Mouse (Mus musculus) forebrain, embryonic 16.5 days (tissue): Measurements from ENCODE around the gene Itpkb. TPM values are rescaled to one million over a fixed set of nuclear protein-coding genes. Genes with fewer than 3 reads are reported as not detected.
A peak's percentile ranks its signal among the peaks of the same experiment; 100 is the strongest.

ENCODE experiments used
- ATAC-seq: fragments of 200-750 bp; cut with Nextera tagmentation; 2 replicates; pipeline ENCODE4 v1.8.0; 2017; ENCODE audit warnings: mild to moderate bottlenecking, moderate library complexity
- H3K27ac ChIP-seq: fragments of 300-500 bp; sonication (generic); 2 replicates; pipeline ENCODE4 v1.5.1; 2014; ENCODE audit warnings: low read length, control low read depth
- H3K27me3 ChIP-seq: fragments of 300-500 bp; sonication (generic); replicated peaks from 2 replicates; pipeline ENCODE4 v1.6.1; 2014; ENCODE audit warnings: low read length; ENCODE audit not compliant: control insufficient read depth, insufficient read depth
- H3K36me3 ChIP-seq: fragments of 300-500 bp; sonication (generic); 2 replicates; pipeline ENCODE4 v1.6.1; 2014; ENCODE audit not compliant: control insufficient read depth, insufficient read depth
- H3K4me1 ChIP-seq: fragments of 300-500 bp; sonication (generic); replicated peaks from 2 replicates; pipeline ENCODE4 v1.6.1; 2014; ENCODE audit warnings: low read length; ENCODE audit not compliant: control insufficient read depth, insufficient read depth
- H3K4me2 ChIP-seq: fragments of 300-500 bp; sonication (generic); 2 replicates; pipeline ENCODE4 v1.6.1; 2014; ENCODE audit warnings: mild to moderate bottlenecking, low read length, control low read depth
- H3K4me3 ChIP-seq: fragments of 300-500 bp; sonication (generic); replicated peaks from 2 replicates; pipeline ENCODE4 v1.5.1; 2014; ENCODE audit warnings: mild to moderate bottlenecking, low read length, control low read depth
- H3K9ac ChIP-seq: fragments of 300-500 bp; sonication (generic); replicated peaks from 2 replicates; pipeline ENCODE4 v1.6.1; 2014; ENCODE audit warnings: low read depth, low read length, control low read depth
- H3K9me3 ChIP-seq: fragments of 300-500 bp; sonication (generic); 2 replicates; pipeline ENCODE4 v1.6.1; 2016; ENCODE audit warnings: low read length; ENCODE audit not compliant: control insufficient read depth
- WGBS: fragments of 180-500 bp; shearing (Covaris S2); extraction: QIAGEN DNeasy Blood & Tissue Kit; methylation state at CpG from one replicate; pipeline ENCODE4 v1.1.7; 2014; 5-methylcytosine and 5-hydroxymethylcytosine counted together
- polyA plus RNA-seq: library from polyadenylated mRNA; unstranded; fragments of >200 nt; fragmentation: Nextera tagmentation; extraction: Ambion mirVana; gene quantifications from 2 replicates; pipeline ENCODE4 v1.2.1, GENCODE M21; 2015

Itpkb gene
- polyA plus RNA-seq, 1 experiment from 2014 or later: 2.4 TPM

DNA sequence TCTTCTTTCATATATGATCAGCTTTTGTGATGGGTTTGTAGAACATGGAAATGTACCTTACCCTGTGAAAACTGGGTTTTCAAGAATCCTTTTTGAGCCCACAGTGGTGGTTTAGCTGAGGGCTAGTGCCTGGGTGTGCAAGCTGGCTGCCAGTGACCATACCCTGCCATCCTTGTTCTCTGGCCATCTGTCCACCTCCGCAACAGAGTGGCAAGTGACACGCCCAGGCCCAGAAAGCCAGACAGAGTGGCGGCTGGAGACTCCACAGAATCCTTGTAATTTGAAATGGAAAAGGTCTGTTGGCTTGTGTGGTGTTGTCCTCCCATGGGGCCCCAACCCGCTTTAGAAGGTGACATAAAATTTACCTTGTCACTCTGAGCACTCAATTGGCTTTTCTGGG lies 31.9 kb downstream of the Itpkb start:
- H3K4me2 ChIP-seq: no peak overlapping the region
- H3K36me3 ChIP-seq: no peaks in the 10 kb centered on the region
- H3K9ac ChIP-seq: no peak overlapping the region
- no peak for ATAC-seq
- no peak overlapping the region for H3K4me3 ChIP-seq
- H3K27ac ChIP-seq: no peak overlapping the region
- H3K27me3 ChIP-seq: no peaks in the 10 kb centered on the region
- H3K4me1 ChIP-seq: peaks cover 24% of the 10 kb centered on the region
- WGBS: 92% methylated on average over 4 of the region's 4 CpGs
- no peaks in the 10 kb centered on the region for H3K9me3 ChIP-seq

- no peak for ATAC-seq
Observed at GRCm38 (mm10) chr1:180362844-180363243, 32.6 kb downstream of the Itpkb start.

DNA sequence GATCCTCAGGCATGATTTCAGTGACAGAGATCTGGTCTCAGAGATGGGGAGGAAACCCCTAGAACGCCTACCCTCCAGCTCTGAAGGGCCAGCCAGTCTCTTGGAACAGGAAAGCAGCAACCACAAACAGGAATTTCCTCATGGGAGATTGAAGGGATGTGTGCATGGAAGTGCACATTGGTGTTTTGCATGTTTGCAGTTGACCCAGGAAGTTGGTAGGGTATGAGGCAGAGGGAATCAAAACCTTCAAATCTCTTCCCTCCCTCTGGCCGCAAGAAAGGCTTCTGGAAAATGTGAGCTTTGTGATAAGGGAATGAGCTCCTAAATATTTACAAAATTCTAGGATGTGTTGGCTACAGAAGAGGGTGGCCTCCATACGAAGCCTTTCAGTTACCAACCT lies 33.0 kb downstream of the Itpkb start:
- no peak overlapping the region for H3K4me3 ChIP-seq
- no peak overlapping the region for H3K9ac ChIP-seq
- no peaks in the 10 kb centered on the region for H3K9me3 ChIP-seq
- H3K4me2 ChIP-seq: no peak overlapping the region
- no peak for ATAC-seq
- H3K4me1 ChIP-seq: peaks cover 34% of the 10 kb centered on the region
- 89% methylated on average over 3 of the region's 3 CpGs for WGBS
- H3K27ac ChIP-seq: no peak overlapping the region
- no peaks in the 10 kb centered on the region for H3K36me3 ChIP-seq
- H3K27me3 ChIP-seq: no peaks in the 10 kb centered on the region

More at GRCm38 (mm10) chr1:180362844-180363243, 32.6 kb downstream of the Itpkb start:
- 84% methylated on average over 5 of the region's 5 CpGs for WGBS
- no peak overlapping the region for H3K27ac ChIP-seq
- H3K36me3 ChIP-seq: no peaks in the 10 kb centered on the region
- H3K9me3 ChIP-seq: no peaks in the 10 kb centered on the region
- H3K4me3 ChIP-seq: no peak overlapping the region
- peaks cover 30% of the 10 kb centered on the region for H3K4me1 ChIP-seq
- H3K9ac ChIP-seq: no peak overlapping the region
- no peak overlapping the region for H3K4me2 ChIP-seq
- H3K27me3 ChIP-seq: no peaks in the 10 kb centered on the region

DNA sequence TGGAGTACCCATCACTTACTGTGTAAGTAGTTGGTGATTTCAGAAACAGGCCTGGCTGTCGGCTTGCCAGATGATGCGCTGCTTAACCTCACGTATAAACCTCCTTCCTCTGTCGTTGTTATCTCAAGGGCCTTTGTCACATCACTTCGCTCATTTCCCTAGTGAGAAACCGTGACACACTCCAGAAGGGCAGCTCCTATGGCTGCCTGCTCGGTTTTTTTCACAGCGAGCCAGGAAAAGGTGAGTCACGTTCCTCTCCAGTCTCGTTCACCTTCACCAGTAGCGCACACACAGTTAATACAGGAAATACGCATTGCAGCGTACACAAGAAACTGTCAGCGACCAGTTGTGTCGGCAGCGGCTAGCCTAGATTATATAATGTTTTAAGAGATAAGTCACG lies 33.7 kb downstream of the Itpkb start:
- Histone ChIP-seq H3K4me3 (peak overlapping the region; percentile 8; the same call in 1 of the 2 replicates), H3K4me1 (peaks cover 34% of the 10 kb centered on the region), H3K9me3 (no peaks in the 10 kb centered on the region), H3K27ac (no peak overlapping the region), H3K27me3 (no peaks in the 10 kb centered on the region), H3K4me2 (no peak overlapping the region; the same call in none of the 2 replicates), H3K36me3 (no peaks in the 10 kb centered on the region), H3K9ac (no peak overlapping the region)
- no peak for ATAC-seq
- WGBS: 77% methylated on average over 17 of the region's 17 CpGs

DNA sequence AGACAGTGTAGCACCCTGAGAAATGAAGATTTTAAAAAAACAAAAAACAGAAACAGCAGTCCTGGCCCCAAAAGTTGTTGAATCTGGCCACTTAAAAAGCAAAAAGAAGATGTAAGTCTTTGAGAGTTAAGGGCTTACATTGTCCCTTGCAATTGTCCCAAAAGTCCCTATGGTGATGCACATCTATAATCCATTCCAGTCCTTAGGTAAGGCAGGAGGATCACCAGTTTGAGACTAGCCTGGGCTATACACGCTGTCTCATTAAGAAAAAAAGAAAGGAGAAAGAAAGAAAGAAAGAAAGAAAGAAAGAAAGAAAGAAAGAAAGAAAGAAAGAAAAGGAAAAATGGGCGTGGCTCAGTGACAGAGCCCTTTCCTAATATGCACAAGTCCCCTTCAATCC lies 34.4 kb downstream of the Itpkb start:
- Histone ChIP-seq H3K27ac (peak overlapping the region; percentile 98), H3K27me3 (no peaks in the 10 kb centered on the region), H3K9me3 (no peaks in the 10 kb centered on the region), H3K4me3 (peak overlapping the region; percentile 53), H3K36me3 (no peaks in the 10 kb centered on the region), H3K4me1 (peaks cover 34% of the 10 kb centered on the region), H3K4me2 (peak overlapping the region; percentile 70), H3K9ac (peak overlapping the region; percentile 71)
- 15% methylated on average over 2 of the region's 2 CpGs for WGBS
- peak; percentile 14 for ATAC-seq

DNA sequence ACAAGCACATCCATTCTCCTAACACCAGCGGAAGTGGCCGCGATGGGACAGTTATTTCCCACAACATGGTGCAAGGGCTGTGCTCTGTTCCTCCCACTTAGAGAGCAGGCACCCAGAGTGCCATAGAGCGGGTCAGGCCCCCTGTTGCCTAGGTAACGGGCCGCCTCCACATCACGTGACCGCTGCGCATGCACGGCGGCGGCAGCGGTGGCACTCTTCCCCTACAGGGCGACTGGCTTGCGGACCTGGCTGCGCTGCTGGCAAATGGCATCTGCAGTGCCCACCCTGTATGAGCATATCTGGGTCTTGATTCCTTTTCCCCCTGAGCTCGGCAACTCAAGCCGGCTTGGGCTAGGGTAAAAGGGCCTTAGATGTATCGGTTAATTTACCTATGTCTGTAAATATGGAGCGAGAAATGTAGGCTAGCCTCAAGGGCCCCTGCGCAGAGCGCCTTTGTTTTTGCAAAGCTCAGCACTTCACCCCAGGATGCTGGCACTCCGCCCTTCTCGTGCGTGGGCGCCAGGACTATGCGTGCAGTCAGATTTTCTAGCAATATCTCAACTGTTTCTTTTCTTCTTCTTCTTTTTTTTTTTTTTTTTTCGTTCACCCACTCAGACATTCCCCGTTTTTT lies 35.0 kb downstream of the Itpkb start:
- no peaks in the 10 kb centered on the region for H3K9me3 ChIP-seq
- no peaks in the 10 kb centered on the region for H3K27me3 ChIP-seq
- no peaks in the 10 kb centered on the region for H3K36me3 ChIP-seq
- H3K4me2 ChIP-seq: peak overlapping the region; percentile 70
- peak overlapping the region; percentile 98 for H3K27ac ChIP-seq
- peak overlapping the region; percentile 53 for H3K4me3 ChIP-seq
- peaks cover 34% of the 10 kb centered on the region for H3K4me1 ChIP-seq
- peak overlapping the region; percentile 71 for H3K9ac ChIP-seq
- peak; percentile 98 for ATAC-seq
- WGBS: under 1% methylated on average over 29 of the region's 29 CpGs

DNA sequence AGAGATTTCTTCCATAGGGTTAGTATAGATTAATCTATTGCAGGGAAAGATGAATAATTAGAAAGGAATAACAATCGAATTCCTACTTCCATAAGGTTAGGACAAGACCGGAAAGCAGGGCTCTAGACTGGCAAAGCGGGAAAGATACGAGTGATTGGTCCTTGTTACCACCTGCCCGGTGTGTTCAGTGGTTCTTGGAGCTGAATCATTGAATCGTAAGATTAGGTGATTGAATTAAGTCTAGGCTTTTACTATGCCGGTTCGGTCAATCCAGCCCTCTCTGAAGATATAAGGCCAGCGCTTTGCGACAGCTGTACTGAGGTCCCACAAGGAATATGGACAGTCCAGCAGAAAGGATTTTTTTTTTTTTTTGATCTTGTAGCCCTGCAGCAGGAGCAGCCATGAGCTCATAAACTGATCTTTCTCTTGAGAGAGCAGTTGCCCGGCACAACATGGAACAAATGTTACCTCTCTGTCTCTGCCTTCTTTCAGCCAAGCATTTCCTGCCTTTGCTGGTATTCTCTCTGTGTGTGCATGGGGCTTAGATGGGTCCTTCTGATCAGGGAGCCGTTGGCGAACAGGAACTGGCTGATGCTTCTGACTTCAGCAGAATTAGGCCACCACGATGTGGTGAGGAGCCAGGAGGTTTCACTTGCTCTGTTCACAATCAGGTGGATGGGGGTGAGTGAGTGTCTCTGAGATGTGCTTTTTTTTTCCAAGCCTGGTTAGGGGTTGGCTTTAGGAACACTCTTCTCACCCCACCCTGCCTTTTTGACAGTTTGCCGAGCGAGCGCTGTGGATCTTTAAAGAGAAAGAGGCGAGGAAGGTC lies 35.9 kb downstream of the Itpkb start:
- ATAC-seq: no peak
- 0 out of 2 replicates have a peak overlapping the region, but pooled peaks have one; percentile 36 for H3K9ac ChIP-seq

GRCm38 (mm10) chr1:180367045-180367619 lies 36.8 kb downstream of the Itpkb start:
- WGBS: 63% methylated on average over 3 of the region's 3 CpGs
- H3K4me3 ChIP-seq: no peak overlapping the region
- H3K36me3 ChIP-seq: no peaks in the 10 kb centered on the region
- H3K4me1 ChIP-seq: peaks cover 34% of the 10 kb centered on the region
- H3K27ac ChIP-seq: peak overlapping the region; percentile 66
- ATAC-seq: no peak
- no peak overlapping the region for H3K9ac ChIP-seq
- H3K9me3 ChIP-seq: no peaks in the 10 kb centered on the region
- H3K4me2 ChIP-seq: no peak overlapping the region
- H3K27me3 ChIP-seq: no peaks in the 10 kb centered on the region

More for the DNA sequence above, 35.9 kb downstream of the Itpkb start:
- Histone ChIP-seq H3K36me3 (no peaks in the 10 kb centered on the region), H3K9me3 (no peaks in the 10 kb centered on the region), H3K27me3 (no peaks in the 10 kb centered on the region), H3K27ac (peak overlapping the region; percentile 98), H3K4me2 (peak overlapping the region; percentile 70), H3K4me1 (peaks cover 34% of the 10 kb centered on the region), H3K4me3 (no peak overlapping the region)
- WGBS: 71% methylated on average over 18 of the region's 18 CpGs

GRCm38 (mm10) chr1:180367626-180368025 lies 37.3 kb downstream of the Itpkb start:
- Histone ChIP-seq H3K36me3 (no peaks in the 10 kb centered on the region), H3K27ac (peak overlapping the region; percentile 66), H3K4me3 (no peak overlapping the region), H3K4me2 (no peak overlapping the region), H3K4me1 (peaks cover 34% of the 10 kb centered on the region), H3K9ac (no peak overlapping the region), H3K27me3 (no peaks in the 10 kb centered on the region), H3K9me3 (no peaks in the 10 kb centered on the region)
- no peak for ATAC-seq
- 39% methylated on average over 3 of the region's 3 CpGs for WGBS
